Mouse (Mus musculus) MEL (cell line): ENCODE data around the gene Tango6. TPM values are rescaled to one million over a fixed set of nuclear protein-coding genes. Genes with fewer than 3 reads are reported as not detected.

Experiments
- DNase-seq: peaks from one replicate; pipeline ENCODE4 v3.0.0; 2011; ENCODE audit warnings: low read depth, low spot score
- H3K27ac ChIP-seq: 2 replicates; pipeline ENCODE4 v1.5.1; 2012; ENCODE audit warnings: low read depth, mild to moderate bottlenecking, control low read depth, low read length, moderate library complexity; ENCODE audit not compliant: control insufficient read depth
- H3K27me3 ChIP-seq, 2 experiments: fragments of 150-350 bp in 1 of 2; sonication (generic) in 1 of 2; 2 replicates each; pipeline ENCODE4 v1.6.1; 2012; ENCODE audit warnings: low read length in 2 of 2, mild to moderate bottlenecking in 2 of 2, improper control_type of control experiment in 1 of 2, moderate library complexity in 1 of 2; ENCODE audit not compliant: insufficient read depth in 2 of 2, control insufficient read depth in 1 of 2
- H3K36me3 ChIP-seq, 2 experiments: 2 replicates each; pipeline ENCODE4 v1.6.1; 2012 to 2014; ENCODE audit warnings: low read length in 2 of 2, improper control_type of control experiment in 1 of 2, inconsistent platforms in 1 of 2, mild to moderate bottlenecking in 1 of 2; ENCODE audit not compliant: insufficient read depth in 2 of 2, control insufficient read depth in 1 of 2
- H3K4me1 ChIP-seq, 2 experiments: fragments of 150-350 bp in 1 of 2; sonication (generic) in 1 of 2; 2 replicates each; pipeline ENCODE4 v1.6.1; 2012; ENCODE audit warnings: low read length in 2 of 2, improper control_type of control experiment in 1 of 2, mild to moderate bottlenecking in 1 of 2; ENCODE audit not compliant: insufficient read depth in 2 of 2, control insufficient read depth in 1 of 2
- H3K4me3 ChIP-seq, 2 experiments: fragments of 150-350 bp in 1 of 2; sonication (generic) in 1 of 2; 2 replicates each; pipeline ENCODE4 v1.5.1; 2012; ENCODE audit warnings: low read depth in 2 of 2, low read length in 2 of 2, mild to moderate bottlenecking in 2 of 2, moderate library complexity in 2 of 2, control low read depth in 1 of 2, improper control_type of control experiment in 1 of 2; ENCODE audit not compliant: control insufficient read depth in 1 of 2, insufficient read depth in 1 of 2
- H3K79me2 ChIP-seq: 2 replicates; pipeline ENCODE4 v1.6.1; 2012; ENCODE audit warnings: mild to moderate bottlenecking, low read length, moderate library complexity; ENCODE audit not compliant: control insufficient read depth, poor library complexity, insufficient read depth
- H3K9ac ChIP-seq: 2 replicates; pipeline ENCODE4 v1.6.1; 2012; ENCODE audit warnings: low read depth, mild to moderate bottlenecking, control low read depth, low read length, moderate library complexity; ENCODE audit not compliant: control insufficient read depth, poor library complexity, severe bottlenecking
- H3K9me3 ChIP-seq: fragments of 150-350 bp; sonication (generic); replicated peaks from 2 replicates; pipeline ENCODE4 v1.6.1; 2012; ENCODE audit warnings: mild to moderate bottlenecking, low read length, improper control_type of control experiment, moderate library complexity; ENCODE audit not compliant: insufficient read depth
- CTCF ChIP-seq, 3 experiments: IDR thresholded peaks in 2 of 3; conservative IDR thresholded peaks in 1 of 3; 2 replicates each; pipeline ENCODE4 v1.5.1; 2011 to 2012; ENCODE audit warnings: low read length in 3 of 3, low read depth in 2 of 3, mild to moderate bottlenecking in 2 of 3, improper control_type of control experiment in 1 of 3, inconsistent platforms in 1 of 3, mixed read lengths in 1 of 3, moderate library complexity in 1 of 3; ENCODE audit not compliant: control insufficient read depth in 1 of 3, insufficient read depth in 1 of 3, poor library complexity in 1 of 3, severe bottlenecking in 1 of 3
- EP300 ChIP-seq, 2 experiments: IDR thresholded peaks; 2 replicates each; pipeline ENCODE4 v1.6.1; 2011; ENCODE audit warnings: improper control_type of control experiment in 2 of 2, low read length in 2 of 2, low read depth in 1 of 2, mild to moderate bottlenecking in 1 of 2
- GATA1 ChIP-seq: IDR thresholded peaks from 2 replicates; pipeline ENCODE4 v1.6.1; 2011; ENCODE audit warnings: low read depth, low read length, improper control_type of control experiment
- KAT2A ChIP-seq: conservative IDR thresholded peaks from 2 replicates; pipeline ENCODE4 v1.6.1; 2012; ENCODE audit warnings: low read depth, low read length, improper control_type of control experiment, inconsistent platforms
- NRF1 ChIP-seq: IDR thresholded peaks from 2 replicates; pipeline ENCODE4 v1.6.1; 2014; ENCODE audit warnings: low read depth, mild to moderate bottlenecking, inconsistent platforms, low read length, improper control_type of control experiment, moderate library complexity; ENCODE audit not compliant: poor library complexity, insufficient read depth, severe bottlenecking
- TBP ChIP-seq: IDR thresholded peaks from 2 replicates; pipeline ENCODE4 v1.8.0; 2011; ENCODE audit warnings: low read depth, low read length, improper control_type of control experiment
- UBTF ChIP-seq: IDR thresholded peaks from 2 replicates; pipeline ENCODE4 v1.6.1; 2012; ENCODE audit warnings: low read depth, mild to moderate bottlenecking, inconsistent platforms, low read length, improper control_type of control experiment, moderate library complexity, borderline replicate concordance; ENCODE audit not compliant: insufficient read depth
- ZC3H11A ChIP-seq: IDR thresholded peaks from 2 replicates; pipeline ENCODE4 v1.6.1; 2012; ENCODE audit warnings: low read depth, mild to moderate bottlenecking, inconsistent platforms, low read length, improper control_type of control experiment
- ZNF384 ChIP-seq: IDR thresholded peaks from 2 replicates; pipeline ENCODE4 v1.6.1; 2012; ENCODE audit warnings: low read depth, mild to moderate bottlenecking, inconsistent platforms, low read length, improper control_type of control experiment
- polyA plus RNA-seq, 2 experiments: library from polyadenylated mRNA; stranded (reverse) in 1 of 2; unstranded in 1 of 2; fragments of >175 nt in 1 of 2; fragments of >200 nt in 1 of 2; gene quantifications; 2 replicates each; pipeline versions ENCODE4 v1.2.1 to v1.2.4; 2012; ENCODE audit warnings: low replicate concordance in 2 of 2, low read depth in 1 of 2; ENCODE audit not compliant: insufficient read length in 2 of 2, insufficient read depth in 1 of 2, missing spikeins in 1 of 2
- total RNA-seq: library from RNA; depleted of rRNA; stranded (reverse); fragments of 300-350 nt; gene quantifications from 2 replicates; pipeline ENCODE4 v1.2.3, GENCODE M21; 2012

Tango6 gene
- total and polyA plus RNA-seq, 3 experiments = 3.0 to 6.1 TPM; not detected in 1

GRCm38 (mm10) chr8:106638768-106639295 lies 44.0 kb upstream of the Tango6 start:
- TF ChIP-seq UBTF (no peak), CTCF (IDR thresholded peaks at IDR 0.05 in 2 of 3, conservative IDR thresholded peaks at IDR 0.05 in 1 of 3; ENCODE audit: control insufficient read depth in 1 of 3, insufficient read depth in 1 of 3, low read depth in 2 of 3, low read length in 3 of 3, poor library complexity in 1 of 3, severe bottlenecking in 1 of 3) (no peak), NRF1 (no peak), EP300 (IDR thresholded peaks at IDR 0.05; ENCODE audit: low read depth in 1 of 2, low read length in 2 of 2) (no peak), GATA1 (no peak), ZC3H11A (no peak)
- Histone ChIP-seq H3K79me2 (no peaks in the 10 kb centered on the region), H3K4me3 (no peak overlapping the region), H3K36me3 (peaks cover 0 to 7% of the 10 kb centered on the region in 2 experiments; a peak in 2 of 4 replicates), H3K9ac (no peak overlapping the region), H3K27me3 (no peaks in the 10 kb centered on the region), H3K27ac (no peak overlapping the region), H3K4me1 (peaks cover 10 to 11% of the 10 kb centered on the region in 2 experiments), H3K9me3 (no peaks in the 10 kb centered on the region)
- DNase-seq = no peak

- no peak overlapping the region for H3K27ac ChIP-seq
- H3K27me3 ChIP-seq = no peaks in the 10 kb centered on the region
- no peak for TF ChIP-seq KAT2A
- no peak for TF ChIP-seq UBTF
- TF ChIP-seq, all 39 proteins: peak for 0
- no peaks in the 10 kb centered on the region for H3K9me3 ChIP-seq
- no peak overlapping the region for H3K4me3 ChIP-seq
- no peak for DNase-seq
- peaks cover 0 to 2% of the 10 kb centered on the region in 2 experiments; a peak in 1 of 4 replicates for H3K36me3 ChIP-seq
- no peak overlapping the region for H3K9ac ChIP-seq
- H3K4me1 ChIP-seq = peaks cover 4 to 6% of the 10 kb centered on the region in 2 experiments
- H3K79me2 ChIP-seq = no peaks in the 10 kb centered on the region
Observed at GRCm38 (mm10) chr8:106640212-106640611, 42.7 kb upstream of the Tango6 start.

- Histone ChIP-seq H3K9me3 (no peaks in the 10 kb centered on the region), H3K79me2 (no peaks in the 10 kb centered on the region), H3K9ac (no peak overlapping the region), H3K27me3 (no peaks in the 10 kb centered on the region), H3K4me3 (no peak overlapping the region), H3K4me1 (peaks cover 4 to 6% of the 10 kb centered on the region in 2 experiments), H3K36me3 (peaks cover 0 to 2% of the 10 kb centered on the region in 2 experiments; a peak in 1 of 4 replicates), H3K27ac (no peak overlapping the region)
- DNase-seq = no peak
- no peak for TF ChIP-seq ZC3H11A
- no peak for TF ChIP-seq TBP
- TF ChIP-seq ZNF384 = peak; percentile 48
Observed at GRCm38 (mm10) chr8:106640921-106641320, 41.9 kb upstream of the Tango6 start.
